In the genomic region with DNA sequence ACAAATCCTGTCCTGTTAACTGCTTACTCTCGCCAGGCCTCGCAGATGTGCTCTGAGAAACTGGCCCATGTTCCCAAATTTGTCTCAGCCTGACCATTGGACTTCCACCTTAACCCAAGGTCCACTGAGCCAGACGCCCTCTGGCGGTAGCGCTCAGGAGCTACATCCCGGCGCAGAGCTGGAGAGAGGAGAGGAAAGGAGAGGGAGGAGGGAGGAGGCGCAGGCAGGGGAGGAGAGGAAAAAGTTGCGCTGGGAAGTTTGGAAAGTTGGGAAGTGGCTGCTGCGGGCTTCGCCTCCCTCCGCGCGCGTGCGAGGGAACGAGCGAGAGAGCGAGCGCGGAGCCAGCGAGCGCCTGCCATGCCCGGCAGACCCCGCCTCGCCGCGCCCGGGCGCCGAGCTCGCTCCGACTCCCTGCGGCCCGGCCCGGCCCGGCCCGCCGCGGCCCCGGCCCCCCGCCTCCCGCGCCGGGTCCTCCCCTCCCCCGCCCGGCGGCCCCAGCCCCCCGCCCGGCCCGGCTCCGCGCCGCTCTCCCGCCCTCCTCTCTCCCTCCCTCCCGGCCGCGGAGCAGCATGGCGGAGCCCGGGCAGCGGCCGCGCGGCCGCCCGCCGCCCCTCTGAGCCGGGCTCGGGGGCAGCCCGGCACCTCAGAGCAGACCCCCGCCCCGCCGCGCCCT, we compare ENCODE assay signal across 8 mouse cellular contexts. TPM values are rescaled to one million over a fixed set of nuclear protein-coding genes. Genes with fewer than 3 reads are reported as not detected.
A peak's percentile ranks its signal among the peaks of the same experiment; 100 is the strongest.
DNase-seq lines count a peak whose midpoint lies in the region; ATAC-seq and TF ChIP-seq lines count a peak whose summit lies in the region.

No protein-coding gene starts in this region.

- H3K36me3 ChIP-seq in hindbrain, embryonic 16.5 days (ENCODE audit: control insufficient read depth, insufficient read depth, low read length) = no peaks in the 10 kb centered on the region

- peak; percentile 95 for DNase-seq in adipocyte (ENCODE audit: low spot score)
- DNase-seq in gastrocnemius, adult 2 months = peak; percentile 87
- DNase-seq in left cerebral cortex, adult 11 months (ENCODE audit: low spot score) = peak; percentile 78
- peak; percentile 83 for DNase-seq in lung, postnatal 25 days (ENCODE audit: low spot score)
- peak; percentile 92 for DNase-seq in retina, postnatal 1 day
- peak; percentile 47 to 56 for DNase-seq in thymus, postnatal 36 days

- peak overlapping the region; percentile 78 for H3K27ac ChIP-seq in gastrocnemius, adult 2 months
- peak overlapping the region; percentile 77 for H3K27ac ChIP-seq in hindbrain, embryonic 16.5 days (ENCODE audit: low read depth, low read length)

- no peaks in the 10 kb centered on the region for H3K9me3 ChIP-seq in hindbrain, embryonic 16.5 days (ENCODE audit: control insufficient read depth, low read length)

- intact Hi-C loops in gastrocnemius, adult 2 months (cut with DNase I) = loop anchor here (5.0 kb wide), 1 partner anchor 231 kb away; no protein-coding TSS in a partner anchor

- WGBS in hindbrain, embryonic 16.5 days = under 1% methylated on average over 18 of the region's 74 CpGs

- TF ChIP-seq CTCF in gastrocnemius, adult 2 months (IDR thresholded peaks at IDR 0.05) = peak; percentile 99; the same call in 1 of the 2 replicates

- ATAC-seq in common myeloid progenitor, adult 5-6 weeks (replicated peaks; ENCODE audit: low read depth, poor library complexity, severe bottlenecking) = peak; percentile 85
- peak; percentile 90 for ATAC-seq in hindbrain, embryonic 16.5 days

- H3K4me1 ChIP-seq in hindbrain, embryonic 16.5 days (ENCODE audit: control insufficient read depth, insufficient read depth, low read depth, low read length) = peaks cover 8% of the 10 kb centered on the region

- peak overlapping the region; percentile 76 for H3K9ac ChIP-seq in hindbrain, embryonic 16.5 days (ENCODE audit: low read depth, low read length)

- H3K4me3 ChIP-seq in gastrocnemius, adult 2 months = peak overlapping the region; percentile 78
- peak overlapping the region; percentile 79 for H3K4me3 ChIP-seq in hindbrain, embryonic 16.5 days (ENCODE audit: low read length)

- peaks cover 24% of the 10 kb centered on the region for H3K27me3 ChIP-seq in hindbrain, embryonic 16.5 days (replicated peaks; ENCODE audit: control insufficient read depth, insufficient read depth, low read length)

- peak overlapping the region; percentile 100 for H3K4me2 ChIP-seq in hindbrain, embryonic 16.5 days (ENCODE audit: low read length)

RNA-seq across cellular contexts. Expression of a gene that starts 0.7 kb away (rescaled TPM):
- not detected in 2 replicates for total RNA-seq in common myeloid progenitor, adult 5-6 weeks (2017)
- total RNA-seq in gastrocnemius, adult 2 months (2021) = 1 to 10 TPM in 1 of 2 experiments, under 1 TPM in 1; 0.71 to 1.3 TPM
- polyA plus RNA-seq in hindbrain, embryonic 16.5 days (2015; fragmentation: Nextera tagmentation; extraction: Ambion mirVana) = 0.50 and 0.85 TPM in 2 replicates

Comparison
In these comparisons a context has a peak if more than half of its experiments do, and no peak if none do; other contexts are left out.
1. Peak in every context shown above with its lines: DNase-seq, ATAC-seq, H3K4me3 ChIP-seq and H3K27ac ChIP-seq.